ENCODE assay signal across 28 mouse cellular contexts in genomic region chr1:63263671-63264070, GRCm38 (mm10). TPM values are rescaled to one million over a fixed set of nuclear protein-coding genes. Genes with fewer than 3 reads are reported as not detected.
DNase-seq lines count a peak whose midpoint lies in the region; ATAC-seq and TF ChIP-seq lines count a peak whose summit lies in the region.
"Had no signal": no experiment of that assay in that cellular context is flagged by ENCODE, and none has a peak within 500 bp of the region (broad histone marks: within the 10 kb centered on the region; RNA-seq: fewer than 3 reads in every experiment).

No protein-coding gene starts in this region.

- peaks cover 62% of the 10 kb centered on the region for H3K27me3 ChIP-seq in midbrain, embryonic 14.5 days (ENCODE audit: control insufficient read depth, insufficient read depth, low read length)
- peaks cover 33% of the 10 kb centered on the region for H3K27me3 ChIP-seq in midbrain, postnatal 0 days (ENCODE audit: insufficient read depth, low read length)
- peaks cover 27% of the 10 kb centered on the region for H3K27me3 ChIP-seq in embryonic facial prominence, embryonic 11.5 days (ENCODE audit: control insufficient read depth, insufficient read depth, low read length)

- DNase-seq in embryo, embryonic 10.5 days (ENCODE audit: low spot score) = peak; percentile 26
- DNase-seq in embryo, embryonic 10 days (ENCODE audit: low spot score) = no peak
- peak; percentile 8 for DNase-seq in midbrain, embryonic 14.5 days
- no peak for DNase-seq in midbrain, postnatal 0 days (ENCODE audit: low spot score)
- peak; percentile 2 for DNase-seq in embryonic facial prominence, embryonic 11.5 days (ENCODE audit: low spot score)
- peak; percentile 34 for DNase-seq in retina, postnatal 1 day
- DNase-seq in right cerebral cortex, postnatal 36 days (ENCODE audit: low spot score in 2 of 2) = no peak
- DNase-seq in adrenal gland, postnatal 25 days = no peak
- DNase-seq: adrenal gland, postnatal 14 days; cerebellum, adult 9-10 months; gastrocnemius, postnatal 14 days; heart, adult 11 months; kidney, adult 11 months; left cerebral cortex, postnatal 4 days; lung, postnatal 10 days; thymus, adult 2 months; thymus, postnatal 4 days had no signal

- ATAC-seq in midbrain, embryonic 14.5 days (ENCODE audit: low FRiP score, low TSS enrichment) = no peak
- ATAC-seq in midbrain, postnatal 0 days (ENCODE audit: low FRiP score) = no peak
- ATAC-seq in embryonic facial prominence, embryonic 11.5 days (replicated peaks; ENCODE audit: insufficient number of reproducible peaks, low FRiP score, low TSS enrichment, low read depth) = no peak
- ATAC-seq: forebrain, embryonic 15.5 days had no signal

- WGBS in midbrain, embryonic 14.5 days = 41% methylated on average over 11 of the region's 11 CpGs
- 28% methylated on average over 11 of the region's 11 CpGs for WGBS in midbrain, postnatal 0 days
- WGBS in embryonic facial prominence, embryonic 11.5 days = 37% methylated on average over 11 of the region's 11 CpGs

- no peak overlapping the region for H3K4me2 ChIP-seq in midbrain, embryonic 14.5 days (ENCODE audit: low read length)
- H3K4me2 ChIP-seq in midbrain, postnatal 0 days (ENCODE audit: low read depth, low read length, poor library complexity, severe bottlenecking) = no peak overlapping the region
- no peak overlapping the region for H3K4me2 ChIP-seq in embryonic facial prominence, embryonic 11.5 days (ENCODE audit: low read depth, low read length)
- H3K4me2 ChIP-seq: embryonic facial prominence, embryonic 15.5 days; forebrain, embryonic 15.5 days; heart, embryonic 11.5 days; kidney, embryonic 15.5 days; neural tube, embryonic 12.5 days had no signal

- no peaks in the 10 kb centered on the region for H3K4me1 ChIP-seq in midbrain, embryonic 14.5 days (ENCODE audit: control insufficient read depth, insufficient read depth, low read length)
- no peaks in the 10 kb centered on the region for H3K4me1 ChIP-seq in midbrain, postnatal 0 days (ENCODE audit: insufficient read depth, low read length)
- no peaks in the 10 kb centered on the region for H3K4me1 ChIP-seq in embryonic facial prominence, embryonic 11.5 days (ENCODE audit: control insufficient read depth, insufficient read depth, low read length)
- H3K4me1 ChIP-seq: embryonic facial prominence, embryonic 15.5 days; forebrain, embryonic 15.5 days; kidney, embryonic 15.5 days; neural tube, embryonic 12.5 days had no signal

- no peak for TF ChIP-seq CTCF in midbrain, postnatal 0 days (IDR thresholded peaks at IDR 0.05)

- no peaks in the 10 kb centered on the region for H3K36me3 ChIP-seq in midbrain, embryonic 14.5 days (ENCODE audit: control insufficient read depth, insufficient read depth, low read length)
- no peaks in the 10 kb centered on the region for H3K36me3 ChIP-seq in midbrain, postnatal 0 days (ENCODE audit: insufficient read depth, low read length)
- no peaks in the 10 kb centered on the region for H3K36me3 ChIP-seq in embryonic facial prominence, embryonic 11.5 days (replicated peaks; ENCODE audit: control insufficient read depth, insufficient read depth, low read depth, low read length)
- H3K36me3 ChIP-seq: embryonic facial prominence, embryonic 15.5 days; forebrain, embryonic 15.5 days; kidney, embryonic 15.5 days; neural tube, embryonic 12.5 days had no signal

- H3K9me3 ChIP-seq in midbrain, embryonic 14.5 days (ENCODE audit: control insufficient read depth, low read length) = no peaks in the 10 kb centered on the region
- H3K9me3 ChIP-seq in midbrain, postnatal 0 days (ENCODE audit: low read length) = no peaks in the 10 kb centered on the region
- no peaks in the 10 kb centered on the region for H3K9me3 ChIP-seq in embryonic facial prominence, embryonic 11.5 days (replicated peaks; ENCODE audit: control insufficient read depth, low read length)
- H3K9me3 ChIP-seq: embryonic facial prominence, embryonic 15.5 days; forebrain, embryonic 15.5 days; kidney, embryonic 15.5 days; neural tube, embryonic 12.5 days had no signal

- no peak overlapping the region for H3K4me3 ChIP-seq in midbrain, embryonic 14.5 days (replicated peaks; ENCODE audit: low read depth, low read length)
- H3K4me3 ChIP-seq in midbrain, postnatal 0 days (ENCODE audit: low read depth, low read length) = no peak overlapping the region
- no peak overlapping the region for H3K4me3 ChIP-seq in embryonic facial prominence, embryonic 11.5 days (ENCODE audit: low read depth, low read length)
- H3K4me3 ChIP-seq: embryonic facial prominence, embryonic 15.5 days; forebrain, embryonic 15.5 days; kidney, embryonic 15.5 days; left cerebral cortex, adult 2 months; neural tube, embryonic 12.5 days had no signal

- H3K27ac ChIP-seq in midbrain, embryonic 14.5 days (replicated peaks; ENCODE audit: low read depth, low read length) = no peak overlapping the region
- no peak overlapping the region for H3K27ac ChIP-seq in midbrain, postnatal 0 days (ENCODE audit: low read depth, low read length)
- H3K27ac ChIP-seq in embryonic facial prominence, embryonic 11.5 days (replicated peaks; ENCODE audit: low read depth, low read length) = no peak overlapping the region
- H3K27ac ChIP-seq: embryonic facial prominence, embryonic 15.5 days; forebrain, embryonic 15.5 days; kidney, embryonic 15.5 days; left cerebral cortex, adult 2 months; neural tube, embryonic 12.5 days; stomach, postnatal 0 days had no signal

- no peak overlapping the region for H3K9ac ChIP-seq in midbrain, embryonic 14.5 days (replicated peaks; ENCODE audit: low read length)
- H3K9ac ChIP-seq in midbrain, postnatal 0 days (replicated peaks; ENCODE audit: low read length, poor library complexity, severe bottlenecking) = no peak overlapping the region
- no peak overlapping the region for H3K9ac ChIP-seq in embryonic facial prominence, embryonic 11.5 days (replicated peaks; ENCODE audit: low read length)
- H3K9ac ChIP-seq: embryonic facial prominence, embryonic 15.5 days; forebrain, embryonic 15.5 days; kidney, embryonic 15.5 days; neural tube, embryonic 12.5 days had no signal

RNA-seq across cellular contexts. Expression of gene Zdbf2, which starts 9.4 kb away (rescaled TPM):
- 38.3 and 38.9 TPM in 2 replicates for polyA plus RNA-seq in midbrain, embryonic 14.5 days (2014; fragmentation: Nextera tagmentation; extraction: Ambion mirVana)
- 31.6 and 35.3 TPM in 2 replicates for total RNA-seq in midbrain, postnatal 0 days (2014; rRNA removed)
- 26.7 and 45.9 TPM in 2 replicates for polyA plus RNA-seq in midbrain, postnatal 0 days (2015; fragmentation: Nextera tagmentation; extraction: Ambion mirVana)
- polyA plus RNA-seq in embryonic facial prominence, embryonic 11.5 days (2014; fragmentation: Nextera tagmentation; extraction: Ambion mirVana) = 12.4 and 13.1 TPM in 2 replicates
- total RNA-seq in adrenal gland, postnatal 25 days (2021) = 10.6 and 12.4 TPM in 2 replicates
- total RNA-seq: megakaryocyte-erythroid progenitor cell, adult 5-6 weeks had no signal
- polyA plus RNA-seq: liver, adult 2 months; small intestine, adult 2 months had no signal

RNA-seq across cellular contexts. Expression of gene Gpr1, which starts 49.3 kb away (rescaled TPM):
- polyA plus RNA-seq in midbrain, embryonic 14.5 days (2014; fragmentation: Nextera tagmentation; extraction: Ambion mirVana) = 0.69 and 0.71 TPM in 2 replicates
- total RNA-seq in midbrain, postnatal 0 days (2014; rRNA removed) = 0.16 and 1.2 TPM in 2 replicates
- polyA plus RNA-seq in midbrain, postnatal 0 days (2015; fragmentation: Nextera tagmentation; extraction: Ambion mirVana) = 1.2 TPM in 2 replicates
- polyA plus RNA-seq in embryonic facial prominence, embryonic 11.5 days (2014; fragmentation: Nextera tagmentation; extraction: Ambion mirVana) = 0.11 and 0.17 TPM in 2 replicates
- 0.48 TPM in 1 of 2 replicates, not detected in the other for total RNA-seq in adrenal gland, postnatal 25 days (2021)
- total RNA-seq: hematopoietic stem cell, adult 5-6 weeks; liver, adult 2 months; megakaryocyte-erythroid progenitor cell, adult 5-6 weeks had no signal
- polyA plus RNA-seq: heart, embryonic 11.5 days; liver, adult 2 months; small intestine, adult 2 months had no signal

Comparison
In these comparisons a context has a peak if more than half of its experiments do, and no peak if none do; other contexts are left out.
1. DNase-seq: peak in embryo, embryonic 10.5 days (single experiment), midbrain, embryonic 14.5 days (single experiment), embryonic facial prominence, embryonic 11.5 days (single experiment) and retina, postnatal 1 day (single experiment); none in embryo, embryonic 10 days (single experiment), midbrain, postnatal 0 days (single experiment), right cerebral cortex, postnatal 36 days (0 of 2) and adrenal gland, postnatal 25 days (single experiment).